Mouse (Mus musculus) cerebellum, adult 18-20 months (tissue): ENCODE measurements at regions not wholly inside any gene's neighbourhood (a gene's known extent, or its start where the extent isn't known, plus 50 kb on each side); places are given as distances from the start of the nearest gene placed in this dataset.

ENCODE experiments used
- DNase-seq, 2 experiments: peaks; one replicate each; pipeline ENCODE4 v3.0.0; 2021

DNA sequence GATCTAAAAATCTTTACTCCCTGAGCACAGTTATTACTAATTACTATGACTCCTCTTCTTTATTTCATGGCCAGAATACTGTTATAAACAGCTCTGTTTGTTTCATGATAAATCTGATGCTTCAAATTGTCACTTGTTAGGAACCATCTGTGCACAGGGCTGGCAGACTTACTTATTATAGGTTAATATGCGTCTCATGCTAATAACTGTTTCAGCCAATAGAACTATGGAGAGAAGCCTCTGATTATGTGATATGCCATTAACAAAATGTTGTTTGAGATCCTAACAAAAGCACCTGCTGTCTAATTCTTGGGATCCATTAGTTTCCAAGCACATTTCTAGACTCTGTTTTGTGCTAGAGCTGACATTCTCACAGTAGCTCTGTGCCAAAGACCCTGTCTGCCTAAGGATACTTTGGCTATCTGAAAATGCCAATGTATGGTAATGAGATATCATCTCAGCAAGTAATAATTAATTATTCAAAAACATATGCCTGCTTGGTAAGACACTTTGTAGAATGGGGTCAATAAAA, 318.1 kb downstream of the Grb14 start:
- DNase-seq: no peak

DNA sequence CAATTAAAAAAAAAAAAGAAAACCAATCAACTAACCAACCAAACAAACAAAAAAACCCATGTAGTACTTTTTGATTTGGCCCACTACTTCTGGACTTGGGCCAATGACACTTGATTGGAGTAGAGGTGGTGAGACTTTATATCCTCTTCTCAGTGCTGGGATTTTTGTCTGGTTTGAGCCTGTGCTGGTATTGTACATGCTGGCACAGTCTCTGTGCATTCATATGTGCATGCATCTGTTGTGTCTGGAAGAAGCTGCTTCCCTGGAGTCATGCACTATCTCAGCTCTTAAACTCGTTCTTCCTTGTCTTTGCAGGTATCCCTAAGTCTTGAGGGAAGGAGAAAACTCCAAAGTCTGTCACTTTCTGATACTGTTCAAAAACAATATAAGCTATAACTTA, 328.8 kb downstream of the Grb14 start:
- no peak for DNase-seq

DNA sequence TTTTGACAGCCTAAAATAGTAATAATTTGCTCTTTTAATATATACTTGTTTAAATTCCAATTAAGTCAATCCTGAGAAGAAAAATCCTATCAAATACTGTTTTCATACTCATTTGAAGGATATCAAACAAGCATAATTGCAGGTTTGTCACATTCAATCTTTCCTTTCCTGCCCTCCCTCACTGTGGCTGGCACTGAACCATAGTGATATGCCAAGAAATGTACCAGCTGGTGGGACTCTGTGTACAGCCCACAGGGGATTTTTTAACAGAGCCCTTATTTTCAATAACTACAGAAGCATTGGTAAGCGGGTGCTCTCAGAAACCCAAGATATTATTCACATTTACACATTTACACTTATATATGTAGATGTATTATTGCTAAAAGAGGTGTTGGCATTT, 333.3 kb downstream of the Grb14 start:
- DNase-seq: no peak

DNA sequence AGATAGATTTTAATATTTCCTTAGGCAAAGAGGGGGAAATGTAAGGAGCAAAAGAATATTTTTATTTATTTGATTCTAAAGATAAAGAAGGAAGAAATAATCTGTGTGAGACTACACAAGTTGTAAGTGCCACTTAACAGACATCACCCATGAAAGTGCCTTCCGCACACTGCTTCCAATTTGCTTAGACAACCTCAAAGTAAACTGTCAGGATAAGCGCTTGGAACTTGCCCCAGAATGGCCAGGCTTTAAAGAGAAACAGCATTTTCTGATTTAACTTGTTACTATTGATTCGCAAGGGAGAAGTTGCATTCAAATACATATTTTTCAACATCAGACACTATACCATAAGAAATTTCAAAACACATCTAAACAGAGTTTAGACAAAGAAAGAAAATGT, 333.8 kb downstream of the Grb14 start:
- DNase-seq: no peak

DNA sequence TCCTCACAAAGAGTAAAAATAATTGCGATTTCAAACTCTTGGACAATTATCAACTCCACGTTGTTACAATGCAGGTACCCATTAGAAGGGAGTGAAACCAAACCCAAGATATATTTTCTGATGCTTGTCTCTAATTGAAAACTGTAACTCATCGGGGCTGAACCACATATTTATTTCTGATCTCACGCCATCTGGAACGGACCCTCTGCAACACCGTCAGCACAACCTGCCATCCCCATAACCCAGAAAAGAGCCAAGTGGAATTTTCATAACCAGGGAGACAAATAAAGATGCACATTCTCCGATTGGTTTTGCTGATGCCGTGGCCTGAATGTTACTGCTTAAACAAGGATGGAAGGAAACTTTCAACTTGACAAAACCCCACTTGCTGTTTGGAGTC, 338.0 kb downstream of the Grb14 start:
- no peak for DNase-seq

DNA sequence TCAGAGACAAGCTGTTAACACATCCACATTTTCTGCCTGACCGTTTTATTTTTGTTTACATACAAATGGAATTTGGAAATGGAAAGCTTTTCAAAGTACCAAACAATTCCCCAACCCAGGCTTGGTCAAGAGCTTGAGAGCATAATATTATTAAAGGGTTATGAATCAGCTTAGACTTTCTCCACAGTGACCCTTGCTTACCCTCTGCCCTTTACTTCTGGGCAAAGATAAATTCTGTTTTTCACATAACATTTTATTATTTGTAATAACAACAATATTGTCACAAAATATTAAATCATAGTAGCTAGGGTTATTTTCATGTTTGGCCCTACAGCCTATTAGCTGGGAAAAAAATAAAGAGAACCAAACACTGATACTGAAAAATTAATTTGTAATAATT, 375.2 kb downstream of the Grb14 start:
- no peak for DNase-seq

DNA sequence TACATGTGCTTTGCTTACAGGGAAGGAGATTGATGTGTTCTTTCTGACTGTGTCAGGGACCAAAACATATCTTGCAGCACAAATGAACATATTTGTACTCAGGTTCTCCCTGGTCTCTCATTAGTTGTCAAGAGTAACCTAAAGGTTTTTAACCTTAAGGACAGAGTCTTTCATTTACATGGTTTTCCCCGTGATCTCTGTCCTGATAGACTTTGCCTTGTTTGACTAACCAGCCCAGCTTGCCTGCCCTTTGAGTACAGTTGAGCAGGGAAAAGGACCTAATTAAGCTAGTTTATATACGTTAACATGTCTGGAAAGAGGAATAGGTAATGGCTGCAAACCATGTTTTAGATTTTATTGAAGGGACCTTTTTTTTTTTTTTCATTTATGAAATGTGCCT, 407.9 kb downstream of the Grb14 start:
- DNase-seq: no peak

DNA sequence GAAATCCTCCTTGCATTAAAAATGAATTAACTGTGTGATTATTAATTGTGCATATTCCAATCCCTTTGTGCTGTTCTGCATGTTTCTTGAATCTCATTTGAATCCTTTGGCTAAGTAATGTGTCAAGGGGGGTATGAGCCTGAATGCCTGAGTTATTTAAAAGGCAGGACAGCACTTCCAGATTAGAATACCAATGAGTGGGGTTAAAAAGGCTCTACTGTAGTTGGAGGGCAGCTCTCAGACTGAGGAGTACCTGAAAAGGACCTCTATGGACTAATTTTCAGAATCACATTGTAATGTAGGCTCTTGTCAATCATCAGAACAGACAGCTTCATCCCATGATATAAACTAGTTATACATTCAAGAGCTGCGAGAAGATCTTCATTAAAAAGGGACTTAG, 417.9 kb downstream of the Grb14 start:
- no peak for DNase-seq

DNA sequence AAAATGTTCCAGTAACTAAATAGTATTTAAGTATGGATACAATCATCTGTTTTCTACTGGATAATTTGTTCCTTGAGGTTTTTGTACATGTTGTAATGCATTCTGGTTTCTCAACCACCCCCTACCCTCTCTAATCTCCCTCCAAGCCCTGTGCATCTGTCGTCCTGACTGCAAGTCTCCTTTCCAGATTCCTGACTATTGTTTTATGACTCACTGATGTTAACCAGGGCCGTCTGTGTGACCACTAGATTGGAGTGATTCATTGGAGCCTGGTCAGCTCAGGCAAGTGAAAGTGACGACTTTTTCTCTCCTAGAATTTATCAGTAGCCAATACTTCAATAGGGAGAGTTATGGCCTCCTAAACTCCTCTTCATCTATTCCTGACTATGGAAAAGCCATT, 442.5 kb downstream of the Grb14 start:
- no peak for DNase-seq

DNA sequence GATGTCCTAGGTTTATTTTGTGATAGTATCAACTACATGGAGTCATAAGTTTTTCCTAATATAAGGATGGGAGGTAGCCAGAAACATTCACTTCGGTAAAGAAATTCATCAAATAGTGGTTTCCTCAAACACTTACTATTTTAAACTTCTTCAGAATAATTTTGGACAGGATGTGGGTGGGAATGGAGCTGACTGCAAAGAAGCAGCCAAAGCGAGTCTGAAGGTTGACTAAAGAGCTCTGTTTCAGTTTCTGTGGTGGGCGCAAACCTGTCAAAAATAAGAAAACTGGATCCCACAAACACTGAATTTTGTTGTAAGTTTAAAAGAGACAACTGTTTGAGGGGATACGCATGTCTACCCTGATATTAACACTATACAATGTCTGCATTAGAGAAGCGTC, 438.2 kb upstream of the Fign start:
- DNase-seq: no peak

DNA sequence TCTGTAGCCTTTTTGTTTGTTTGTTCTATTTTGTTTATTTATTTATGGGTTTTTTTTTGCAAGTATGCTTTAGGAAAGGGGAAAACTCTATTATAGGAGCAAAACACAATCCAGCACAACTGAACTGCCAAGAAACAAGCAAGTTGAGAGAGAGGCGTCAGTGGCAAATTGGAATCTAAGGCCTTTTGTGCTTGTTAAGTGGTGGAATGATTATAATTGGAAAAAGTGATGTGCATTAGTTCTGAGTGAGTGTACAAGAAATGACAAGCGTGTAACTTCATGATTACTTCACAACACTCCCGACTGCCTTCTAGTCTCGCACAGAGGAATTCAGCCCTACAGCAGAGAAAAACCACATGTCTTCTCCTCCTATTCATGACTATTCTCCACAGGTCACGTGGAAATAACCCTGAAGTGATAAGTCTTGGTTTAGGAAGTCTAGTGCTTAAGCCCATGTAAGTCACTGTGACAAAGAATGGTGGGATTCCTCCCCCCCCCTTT, 437.6 kb upstream of the Fign start:
- no peak for DNase-seq

DNA sequence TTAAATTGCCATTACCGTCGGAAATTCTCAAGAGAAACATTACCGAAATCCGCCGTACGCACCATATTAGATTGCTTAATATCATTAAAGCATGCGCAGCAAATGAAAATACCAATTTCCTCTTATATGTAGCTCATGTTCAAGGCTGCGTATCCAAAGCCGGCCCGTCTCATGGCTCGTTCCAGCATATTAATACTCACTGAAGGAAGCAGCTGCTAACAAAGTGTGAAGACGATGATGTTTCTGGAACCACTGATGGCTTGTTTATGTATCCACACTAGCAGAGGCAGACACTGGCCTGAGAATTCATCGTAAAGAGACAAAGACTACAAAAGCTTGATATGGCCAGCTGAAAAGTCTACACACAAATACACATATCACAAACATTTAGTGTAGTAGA, 437.0 kb upstream of the Fign start:
- no peak for DNase-seq

DNA sequence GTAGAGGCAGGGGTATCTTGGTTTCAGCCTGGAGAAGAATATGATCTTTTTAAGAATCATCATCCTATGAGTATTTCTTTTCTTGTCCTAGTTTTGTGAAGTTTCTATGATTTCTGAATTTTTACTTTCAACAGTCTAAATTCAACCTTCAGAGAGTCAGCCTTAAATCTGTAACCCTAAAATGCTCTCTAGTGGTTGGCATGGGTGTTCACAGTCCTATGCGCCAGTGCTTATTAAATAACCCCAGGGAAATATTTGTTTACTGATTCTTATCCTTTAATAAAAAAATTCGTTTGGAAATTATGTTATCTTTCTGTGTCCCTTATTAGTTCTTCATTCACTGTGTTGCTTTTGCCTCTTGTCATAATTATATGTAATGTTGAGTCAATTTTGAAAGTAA, 436.5 kb upstream of the Fign start:
- DNase-seq: no peak

DNA sequence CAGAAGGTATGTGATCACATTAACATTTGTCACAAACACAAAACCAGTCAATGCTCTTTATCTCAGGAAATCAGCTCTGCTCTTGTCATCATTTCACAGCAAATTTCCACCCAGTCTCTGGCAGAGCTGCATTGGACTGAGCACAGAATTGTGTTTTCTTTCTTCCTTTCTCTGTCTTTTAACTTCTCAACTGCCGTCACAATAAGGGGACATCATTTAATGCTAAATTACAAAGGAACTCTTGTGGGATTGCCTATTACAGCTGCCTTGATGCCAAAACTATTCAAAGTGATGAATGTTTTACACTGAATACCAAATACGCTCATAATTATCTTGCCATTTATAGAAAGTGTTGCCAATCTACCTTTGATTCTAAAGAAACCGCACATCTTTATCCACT, 424.9 kb upstream of the Fign start:
- DNase-seq: no peak

DNA sequence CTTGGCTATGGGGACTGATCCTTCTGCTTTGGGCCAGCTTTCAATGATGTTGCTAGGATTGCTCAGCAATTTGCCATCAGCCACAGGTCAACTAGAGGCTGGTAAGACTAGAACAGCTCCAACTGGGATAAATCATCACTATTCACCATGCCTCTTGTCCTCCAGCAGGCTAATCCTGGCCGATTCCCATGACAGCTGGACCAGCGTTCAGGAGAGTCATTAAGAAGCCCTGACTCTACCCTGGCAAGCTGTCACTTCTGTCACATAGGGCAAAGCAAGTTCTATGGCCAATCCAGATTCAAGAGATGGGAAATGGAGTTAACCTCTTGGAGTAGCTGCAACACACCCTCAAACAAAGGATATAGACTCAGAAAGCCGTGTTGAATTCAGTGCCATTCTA, 424.4 kb upstream of the Fign start:
- no peak for DNase-seq

DNA sequence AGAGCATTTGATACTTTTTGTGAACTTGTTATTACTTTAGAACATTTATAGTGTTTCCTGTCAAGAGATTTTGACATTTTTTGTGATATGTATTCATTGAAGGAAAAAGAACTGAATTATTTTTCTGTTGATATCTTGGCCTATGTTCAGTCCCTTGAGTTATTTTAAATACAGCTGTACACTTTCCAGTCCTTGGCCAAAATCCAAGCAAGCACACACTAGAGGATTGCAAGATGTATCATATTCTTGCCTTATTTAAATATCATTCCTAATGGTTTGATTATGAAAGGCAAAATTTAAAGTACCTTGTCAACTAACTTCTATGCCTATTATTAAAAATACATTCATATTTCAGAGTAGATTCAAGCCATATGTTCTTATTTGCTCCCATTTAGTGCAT, 397.9 kb upstream of the Fign start:
- no peak for DNase-seq

DNA sequence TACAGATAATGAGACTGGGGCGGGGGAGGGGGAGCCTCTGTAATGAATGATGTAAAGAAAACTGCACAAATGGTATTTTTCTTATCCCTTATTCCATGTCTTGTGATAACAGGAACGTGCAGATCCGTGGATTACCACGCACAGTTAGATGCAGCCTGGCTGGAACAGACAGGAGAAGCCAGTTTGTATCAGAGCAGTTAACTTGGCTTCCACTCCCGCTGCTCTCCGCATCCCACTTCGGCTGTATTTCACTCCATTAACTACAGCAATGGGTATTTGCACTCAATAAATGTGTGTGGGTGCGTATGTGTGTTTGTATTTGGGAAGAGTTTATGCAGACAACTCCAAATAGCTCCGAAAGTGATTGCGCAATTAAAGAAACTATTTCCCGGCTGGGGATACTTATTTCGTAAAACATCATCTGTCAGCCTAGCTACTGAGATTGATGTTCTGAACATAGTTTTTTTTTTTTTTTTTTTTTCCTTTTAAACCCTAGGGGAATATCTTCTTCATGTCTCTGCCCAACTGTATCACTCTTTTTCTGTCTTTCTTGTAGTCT, 368.7 kb upstream of the Fign start:
- no peak for DNase-seq

DNA sequence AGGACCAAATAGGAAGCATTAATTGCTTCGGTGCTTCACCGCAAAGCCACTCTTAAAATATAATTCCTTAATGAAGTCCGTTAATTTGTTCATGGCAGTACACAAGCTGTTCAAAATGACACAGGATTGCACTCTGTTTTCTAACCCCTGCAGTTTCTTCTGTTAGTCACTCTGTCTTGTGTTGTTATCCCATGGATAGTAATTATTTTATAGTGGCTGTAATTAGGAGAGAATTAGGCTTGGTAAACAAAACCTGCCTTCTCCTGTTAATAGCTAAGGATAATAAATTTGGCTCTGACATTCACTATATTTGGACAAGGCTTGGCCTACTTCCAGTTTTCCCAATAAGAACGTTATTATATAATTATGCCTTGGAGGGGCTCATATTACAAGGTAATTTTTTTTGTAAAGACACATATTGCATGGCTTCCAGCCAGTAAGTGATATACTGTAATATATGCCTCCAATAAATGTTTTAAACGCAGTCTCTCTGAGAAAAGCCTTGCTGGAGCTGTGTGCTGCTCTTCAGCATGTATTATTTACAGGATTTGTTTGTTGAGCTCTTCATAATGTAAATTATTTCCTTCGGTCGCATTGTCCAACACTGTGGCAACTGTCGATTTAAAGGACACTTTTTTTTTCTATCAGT, 364.8 kb upstream of the Fign start:
- no peak for DNase-seq

DNA sequence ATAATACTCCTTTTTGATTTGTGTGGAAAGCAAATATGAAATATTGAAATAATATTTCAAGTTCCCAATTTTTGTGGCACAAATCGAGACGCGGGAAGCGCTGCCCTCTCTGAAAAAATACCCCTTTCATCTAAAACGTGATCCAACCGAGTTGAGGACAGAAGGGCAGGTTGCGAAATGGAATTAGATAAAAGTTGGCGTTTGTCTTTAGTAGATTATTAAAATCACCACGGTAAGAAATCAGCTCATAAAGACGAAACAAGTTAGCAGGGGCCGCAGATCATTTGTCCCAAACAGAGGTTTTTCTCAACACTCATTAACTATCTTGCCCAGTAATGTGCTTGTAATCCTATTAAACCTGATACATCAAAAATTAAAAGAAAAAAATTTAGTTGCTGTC, 364.2 kb upstream of the Fign start:
- DNase-seq: no peak

DNA sequence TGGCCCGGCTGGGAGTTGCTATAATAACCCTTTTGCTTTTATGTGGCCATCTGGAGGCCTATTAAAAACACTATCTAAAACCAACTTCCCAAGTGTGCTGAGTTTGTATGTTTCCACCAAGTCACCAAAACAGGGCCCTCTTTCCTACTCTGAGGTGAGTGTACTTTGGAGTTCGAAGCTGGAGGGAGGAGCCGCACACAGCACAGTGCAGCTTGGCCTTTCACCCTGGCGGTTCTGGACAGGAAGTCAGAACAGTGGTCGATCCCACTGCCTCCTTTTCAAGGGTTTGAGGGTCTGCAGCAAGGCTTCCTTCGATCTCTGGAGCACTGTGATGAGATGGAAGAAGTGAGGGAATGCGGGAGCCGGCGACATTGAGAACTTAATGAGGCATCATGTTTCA, 363.8 kb upstream of the Fign start:
- no peak for DNase-seq

DNA sequence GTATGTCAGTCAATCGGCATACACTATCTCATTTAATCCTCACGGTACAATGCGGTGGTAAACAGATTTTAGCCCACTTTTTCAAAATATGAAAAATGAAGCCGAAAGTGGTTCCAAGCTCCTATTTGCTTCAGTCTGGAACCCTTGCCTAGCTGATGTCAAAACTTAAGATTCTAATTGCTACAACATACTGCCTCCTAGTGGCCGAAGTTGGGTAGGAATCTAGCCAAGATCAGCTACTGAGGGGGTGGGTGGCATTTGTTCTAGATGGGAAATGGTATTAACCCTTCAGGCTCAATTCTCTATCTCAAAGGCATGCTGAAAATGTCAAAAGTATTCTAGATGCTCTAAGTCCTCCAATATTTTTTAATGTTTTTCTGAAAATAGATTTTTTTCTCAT, 360.3 kb upstream of the Fign start:
- DNase-seq: no peak

DNA sequence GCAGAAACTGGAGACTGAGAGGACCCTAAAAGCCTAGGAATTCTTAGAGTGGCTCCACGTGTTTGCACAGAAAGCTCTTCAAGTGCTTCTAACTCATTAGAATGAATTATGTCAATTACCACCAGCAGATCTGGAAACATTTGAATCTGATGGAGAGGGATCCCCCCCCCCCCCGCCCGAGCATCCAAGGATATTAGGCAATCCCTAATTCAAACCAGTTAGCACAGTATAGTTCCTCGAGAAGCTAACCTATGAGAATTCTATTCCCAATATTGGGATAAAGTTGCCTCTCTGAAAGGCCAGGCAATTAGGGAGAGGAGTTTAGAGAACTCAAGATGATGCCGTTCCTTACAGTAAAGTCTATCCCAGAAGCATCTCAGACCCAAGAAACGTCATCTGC, 354.9 kb upstream of the Fign start:
- no peak for DNase-seq

DNA sequence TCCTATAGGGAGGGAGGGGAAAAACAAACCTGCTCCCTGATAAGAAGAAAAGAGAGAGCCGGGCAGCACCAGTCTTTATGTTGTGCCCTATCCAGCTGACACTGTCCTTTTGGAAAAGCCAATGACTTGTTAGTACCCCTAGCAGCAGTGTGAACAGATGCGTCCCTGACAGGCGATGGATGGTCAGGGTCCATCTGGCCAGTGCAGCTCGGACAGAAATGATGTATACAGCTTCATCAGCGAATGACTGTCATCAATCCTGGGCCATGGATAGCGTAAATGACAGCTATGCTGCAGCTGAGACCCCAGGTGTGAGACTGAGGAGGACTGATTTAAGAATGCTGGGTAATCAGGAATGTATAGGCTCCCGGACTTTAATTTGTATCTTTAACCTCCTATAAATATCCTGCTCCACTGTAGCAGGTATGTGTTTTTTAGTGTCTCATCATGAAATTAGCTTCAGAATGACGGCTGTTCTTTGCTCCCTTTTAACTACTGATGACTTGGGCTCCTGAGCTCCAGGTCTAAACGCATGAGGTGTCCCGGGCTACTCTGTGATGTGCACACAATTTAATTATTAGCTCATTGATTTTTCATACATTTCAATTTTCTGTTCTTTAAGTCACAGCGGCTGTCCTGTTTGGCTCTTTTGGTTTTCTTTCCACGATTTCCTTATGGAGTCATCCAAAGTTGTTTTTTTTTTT, 353.9 kb upstream of the Fign start:
- DNase-seq: no peak

DNA sequence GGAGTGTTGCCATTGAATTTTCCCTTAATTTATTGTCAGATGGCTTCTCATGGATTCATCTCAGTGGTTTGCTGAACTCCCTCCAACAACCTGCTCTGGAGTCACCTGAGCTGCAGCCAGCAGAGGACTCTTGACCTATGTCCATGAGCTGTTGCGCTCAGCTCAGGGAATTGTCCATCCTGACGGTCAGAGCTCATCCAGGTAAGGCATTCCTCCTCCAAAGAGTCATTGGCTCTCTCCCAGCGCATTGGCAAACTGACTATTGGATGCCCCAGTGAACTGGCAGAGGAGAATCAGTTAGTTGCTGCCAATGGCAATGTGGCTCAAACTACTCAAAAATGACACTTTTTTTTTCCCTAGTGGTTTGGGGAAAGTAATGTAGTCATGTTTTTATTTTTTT, 345.3 kb upstream of the Fign start:
- peak; percentile 8 to 19 for DNase-seq
